Mouse (Mus musculus): ENCODE measurements around the gene Vegfc.

The Vegfc gene

DNA sequence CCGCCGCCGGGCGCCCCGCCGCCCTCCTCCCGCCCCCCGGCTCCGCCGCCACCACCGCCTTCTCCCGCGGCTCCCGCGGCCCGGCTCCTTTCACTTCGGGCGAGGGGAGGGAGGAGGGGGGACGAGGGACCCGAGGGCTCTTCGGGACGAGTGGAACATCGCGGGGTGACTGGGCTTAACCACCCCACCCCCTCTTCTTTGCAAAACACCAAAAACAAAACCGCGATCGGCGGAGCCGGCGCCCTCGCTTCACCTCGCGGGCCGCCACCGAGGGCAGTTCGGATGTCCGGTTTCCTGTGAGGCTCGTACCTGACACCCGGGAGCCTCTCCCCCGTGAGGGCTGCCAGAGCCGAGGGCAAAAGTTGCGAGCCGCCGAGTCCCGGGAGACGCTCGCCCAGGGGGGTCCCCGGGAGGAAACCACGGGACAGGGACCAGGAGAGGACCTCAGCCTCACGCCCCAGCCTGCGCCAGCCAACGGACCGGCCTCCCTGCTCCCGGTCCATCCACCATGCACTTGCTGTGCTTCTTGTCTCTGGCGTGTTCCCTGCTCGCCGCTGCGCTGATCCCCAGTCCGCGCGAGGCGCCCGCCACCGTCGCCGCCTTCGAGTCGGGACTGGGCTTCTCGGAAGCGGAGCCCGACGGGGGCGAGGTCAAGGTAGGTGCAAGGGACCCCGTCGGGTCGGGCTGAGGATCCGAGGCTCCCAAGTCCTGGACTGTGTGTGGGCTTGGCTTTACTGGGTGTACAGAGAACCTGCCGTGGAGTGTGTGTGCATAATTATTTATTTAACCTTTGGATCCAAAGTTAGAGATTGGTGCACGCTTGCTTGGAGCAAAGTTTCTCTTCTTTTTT lies at the start of gene Vegfc:
Gene Vegfc, plus strand, starts transcription at position 336 of the 850 bp plus-strand sequence.
- no peak for DNase-seq (ENCODE audit: low read depth, low spot score)

DNA sequence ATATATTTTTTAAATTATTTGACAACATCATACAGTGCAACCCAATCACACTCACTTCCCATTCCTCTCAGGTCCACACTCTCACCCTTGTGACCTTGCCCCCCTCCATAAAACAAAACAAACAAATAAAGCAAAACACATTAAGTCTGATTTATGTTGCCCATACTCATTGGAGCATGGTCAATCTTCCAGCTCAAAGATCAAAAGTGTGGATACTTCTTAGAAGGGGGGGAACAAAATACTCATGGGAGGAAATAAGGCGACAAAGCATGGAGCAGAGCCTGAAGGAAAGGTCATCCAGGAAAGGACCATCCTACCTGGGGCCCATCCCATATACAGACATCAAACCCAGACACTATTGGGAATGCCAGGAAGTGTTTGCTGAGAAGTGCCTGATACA lies 42.8 kb upstream of the Vegfc start:
- no peak for DNase-seq (ENCODE audit: low read depth, low spot score)

DNA sequence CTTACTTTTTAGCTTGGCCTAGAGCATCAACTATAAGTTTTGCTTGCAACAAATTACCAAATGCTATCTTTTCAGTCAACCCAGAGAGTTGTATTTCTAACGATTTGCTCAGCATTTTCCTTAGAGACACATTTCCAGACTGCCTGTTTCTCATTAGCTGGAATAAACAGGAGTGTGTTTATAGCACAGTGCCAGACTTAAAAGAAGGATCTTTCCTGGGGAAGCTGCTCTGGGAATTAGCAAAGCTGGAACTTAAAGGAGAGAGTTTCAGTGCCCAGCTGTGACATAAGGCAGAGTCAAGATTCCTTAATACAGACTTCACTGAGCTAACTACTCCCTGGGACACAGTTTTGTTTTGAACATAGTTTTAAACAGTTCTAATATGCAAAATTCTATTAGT lies 34.8 kb upstream of the Vegfc start:
- no peak for DNase-seq (ENCODE audit: low read depth, low spot score)

DNA sequence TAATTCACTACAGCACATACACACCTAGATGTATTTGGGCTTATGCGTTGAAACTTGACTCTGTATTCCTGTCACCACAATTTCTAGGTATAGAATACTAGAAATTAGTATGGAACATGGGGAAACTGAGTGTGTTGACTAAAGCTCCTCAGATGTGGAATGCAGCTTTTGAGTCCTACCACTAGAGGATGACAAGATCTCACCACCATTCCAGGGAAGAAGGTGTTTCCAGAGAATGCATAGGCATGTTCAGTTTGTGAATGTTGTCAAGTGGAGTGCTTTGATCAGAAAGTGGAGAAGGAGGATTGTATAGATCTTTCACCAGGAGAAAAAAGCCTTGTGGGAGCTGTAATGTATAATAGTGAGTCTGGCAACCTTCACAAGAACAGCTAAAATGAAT lies 33.9 kb upstream of the Vegfc start:
- no peak for DNase-seq (ENCODE audit: low read depth, low spot score)

DNA sequence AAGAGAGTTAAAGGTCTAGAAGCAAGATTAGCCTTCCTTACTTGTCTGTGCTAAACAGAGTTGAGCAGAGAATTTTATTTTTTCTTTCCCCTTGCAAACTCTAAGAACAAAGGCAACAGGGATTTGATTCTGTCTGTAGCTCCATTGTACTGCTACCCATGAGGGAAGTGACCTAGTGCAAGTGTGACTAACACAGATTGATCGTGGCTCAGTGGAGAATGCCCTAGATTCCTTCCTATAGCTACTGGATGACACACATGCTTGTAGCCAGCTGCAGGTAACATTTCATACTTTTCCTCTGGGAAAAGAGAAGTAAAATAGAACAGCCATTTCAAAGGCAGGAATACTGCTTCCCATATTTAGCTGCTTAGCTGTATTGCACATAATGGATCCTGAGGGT lies 24.2 kb upstream of the Vegfc start:
- no peak for DNase-seq (ENCODE audit: low read depth, low spot score)

DNA sequence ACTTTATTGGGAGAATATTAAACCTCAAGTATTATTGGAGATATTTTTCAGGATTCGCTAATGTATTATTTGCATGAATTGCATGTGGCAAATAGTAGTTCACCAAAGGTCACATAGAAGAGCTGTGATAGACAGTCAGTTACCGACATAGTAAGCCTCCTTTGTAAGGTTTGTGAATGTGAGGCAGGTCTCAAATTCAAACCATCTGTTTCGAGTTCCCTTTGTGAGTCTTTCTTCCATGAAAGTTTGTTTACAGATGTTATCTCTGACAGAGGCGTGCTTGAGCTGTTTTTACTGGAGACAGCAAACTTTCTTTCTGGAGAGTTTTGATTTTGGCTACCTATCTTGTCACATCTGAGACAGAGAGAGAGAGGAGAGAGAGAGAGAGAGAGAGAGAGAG lies 11.9 kb upstream of the Vegfc start:
- no peak for DNase-seq (ENCODE audit: low read depth, low spot score)

DNA sequence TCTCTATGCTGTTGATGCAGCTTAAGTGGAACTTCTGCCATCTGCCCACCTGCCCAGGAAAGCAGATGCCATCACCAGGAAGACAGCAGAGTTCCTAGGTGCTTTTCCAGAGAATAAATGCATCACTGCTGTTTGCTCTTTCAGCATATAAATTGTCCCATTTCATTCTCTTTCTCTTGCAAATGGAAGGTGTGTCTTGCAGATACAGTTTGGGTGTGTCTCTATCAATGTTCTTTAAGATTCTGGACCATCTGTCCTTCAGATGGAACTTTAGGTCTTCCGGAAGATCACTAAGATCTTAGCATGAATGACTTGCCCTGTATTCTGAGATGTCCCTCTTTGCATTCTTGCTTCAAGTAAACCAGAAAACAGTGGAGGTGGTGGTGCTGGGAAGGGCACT lies 1.1 kb upstream of the Vegfc start:
- DNase-seq (ENCODE audit: low read depth, low spot score): no peak

DNA sequence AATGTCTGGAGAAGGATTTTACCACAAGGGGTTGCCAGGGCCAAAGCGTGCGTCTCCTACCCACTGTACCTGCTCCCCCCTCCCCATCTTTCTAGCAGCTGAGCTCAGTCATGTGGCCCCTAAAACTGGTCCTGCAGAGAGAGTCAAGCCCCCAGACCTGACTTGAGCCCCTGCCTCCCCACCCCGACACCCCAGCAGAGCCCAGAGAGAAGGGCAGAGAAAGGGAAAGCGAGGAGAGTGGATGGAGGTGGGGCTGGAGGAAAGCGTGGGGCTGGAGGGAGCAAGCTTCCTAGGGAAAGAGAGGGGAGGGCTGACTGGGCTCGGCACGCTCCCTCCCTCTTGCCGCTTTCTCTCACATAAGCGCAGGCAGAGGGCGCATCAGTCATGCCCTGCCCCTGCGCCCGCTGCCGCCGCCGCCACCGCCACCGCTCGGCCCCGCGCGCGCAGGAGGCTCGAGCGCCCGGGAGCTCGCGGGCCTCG lies 575 bp upstream of the Vegfc start:
- no peak for DNase-seq (ENCODE audit: low read depth, low spot score)

DNA sequence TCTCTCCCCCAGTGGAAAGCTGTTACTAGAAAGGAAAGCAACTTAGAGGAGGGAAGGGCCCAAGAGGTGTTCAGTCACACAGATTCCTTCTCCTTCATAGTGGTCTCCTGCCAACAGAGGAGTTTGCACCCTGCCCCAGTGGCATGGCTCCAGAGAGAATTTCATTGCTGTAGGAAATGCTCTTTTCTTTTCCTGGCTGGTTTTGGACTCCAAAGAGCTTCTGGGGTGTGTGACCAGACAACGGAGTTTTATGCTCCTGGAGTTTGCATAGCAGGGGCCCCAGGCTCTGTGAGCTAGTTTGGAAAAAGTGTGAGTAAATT lies 675 bp downstream of the Vegfc start:
- no peak for DNase-seq (ENCODE audit: low read depth, low spot score)

DNA sequence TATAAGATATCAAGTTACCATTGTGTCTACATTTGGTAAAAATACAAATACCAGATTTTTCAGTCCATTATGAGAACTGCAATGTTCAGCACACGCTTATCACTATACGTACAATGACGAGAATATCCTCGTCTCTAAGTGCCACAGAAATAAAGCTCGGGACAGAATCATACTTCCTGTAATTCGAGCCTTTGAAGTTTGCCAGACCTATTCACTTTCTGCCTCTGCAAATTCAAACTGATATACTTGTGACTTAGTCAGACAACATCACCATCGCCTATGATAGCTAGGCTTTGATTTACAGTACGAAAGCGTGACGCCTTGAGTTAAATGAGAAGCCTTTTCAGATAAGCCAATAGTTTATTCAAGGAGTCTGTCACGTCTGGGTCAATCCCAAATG lies 1.6 kb downstream of the Vegfc start:
- DNase-seq (ENCODE audit: low read depth, low spot score): no peak

DNA sequence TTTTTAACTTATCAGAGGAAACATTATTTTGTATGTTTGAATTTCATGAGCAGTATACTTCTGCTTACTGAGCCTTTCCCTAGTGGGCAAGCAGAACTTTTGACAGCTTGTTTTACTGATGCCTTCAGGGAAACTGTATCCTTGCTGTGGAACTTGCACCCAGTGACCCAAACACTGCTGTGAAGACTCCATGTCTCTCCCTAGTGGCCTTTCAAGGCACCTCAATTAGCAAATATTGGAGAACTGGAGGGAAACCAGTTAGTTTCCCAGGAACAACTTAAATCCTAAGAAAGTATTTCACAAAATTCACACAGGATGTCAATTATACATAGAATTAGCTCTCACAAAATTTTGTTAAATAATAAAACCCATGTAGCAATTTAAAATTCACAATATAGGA lies 2.2 kb downstream of the Vegfc start:
- DNase-seq (ENCODE audit: low read depth, low spot score): no peak

DNA sequence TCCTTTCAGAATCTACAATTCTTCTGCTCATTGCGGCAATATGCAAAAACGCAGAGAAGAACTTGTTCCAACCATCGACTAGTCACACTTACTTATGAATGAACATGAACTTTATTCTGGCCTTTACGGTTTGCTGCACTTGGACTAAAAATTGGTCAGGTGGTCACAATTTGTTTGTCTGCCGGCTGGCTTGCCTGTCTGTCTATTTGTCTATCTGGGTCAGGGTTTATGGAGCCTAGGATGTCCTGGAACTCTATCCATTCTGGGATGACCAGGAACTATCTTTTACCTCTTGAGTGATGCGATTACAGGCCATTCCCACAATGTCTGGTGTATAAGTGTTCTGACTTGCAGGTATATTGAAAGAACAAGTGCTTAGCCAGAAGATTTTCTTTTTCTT lies 8.5 kb downstream of the Vegfc start:
- DNase-seq (ENCODE audit: low read depth, low spot score): no peak

DNA sequence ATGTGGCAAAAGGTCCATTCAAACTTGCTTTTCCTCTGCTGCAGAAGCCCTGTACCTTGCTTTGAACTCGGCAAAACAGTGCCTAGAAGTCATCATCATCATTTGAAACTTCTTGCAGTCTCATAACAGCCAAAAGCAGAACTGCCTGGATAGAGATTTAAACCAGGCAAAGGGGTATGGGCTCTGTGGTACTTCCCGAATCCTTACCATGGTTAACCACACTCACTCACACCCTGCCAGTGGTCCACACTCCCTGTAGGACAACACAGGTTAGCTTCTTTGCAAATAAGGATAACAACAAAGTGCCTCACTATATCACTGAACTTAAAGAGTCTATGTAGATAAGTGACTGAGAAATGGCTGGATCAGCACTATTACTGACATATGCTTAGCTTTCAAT lies 9.7 kb downstream of the Vegfc start:
- DNase-seq (ENCODE audit: low read depth, low spot score): no peak

DNA sequence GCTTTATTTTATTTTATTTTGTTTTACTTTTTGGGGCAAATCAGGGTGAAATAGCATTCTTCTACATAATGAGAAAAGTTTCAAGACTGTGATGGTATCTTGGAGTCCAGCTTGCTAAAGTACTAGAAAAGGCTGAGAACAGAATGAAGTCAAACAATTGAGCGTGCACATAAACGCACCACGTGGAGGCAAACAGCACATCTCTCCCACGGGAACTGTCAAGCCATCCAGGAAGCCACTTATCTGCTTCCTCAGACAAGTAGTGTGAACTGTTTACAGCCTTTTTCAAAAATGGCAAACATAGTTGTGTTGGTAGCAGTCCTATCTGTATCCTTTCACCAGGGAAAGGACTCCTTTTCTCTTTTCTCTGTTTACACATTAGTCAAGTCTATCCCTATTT lies 11.8 kb downstream of the Vegfc start:
- no peak for DNase-seq (ENCODE audit: low read depth, low spot score)

DNA sequence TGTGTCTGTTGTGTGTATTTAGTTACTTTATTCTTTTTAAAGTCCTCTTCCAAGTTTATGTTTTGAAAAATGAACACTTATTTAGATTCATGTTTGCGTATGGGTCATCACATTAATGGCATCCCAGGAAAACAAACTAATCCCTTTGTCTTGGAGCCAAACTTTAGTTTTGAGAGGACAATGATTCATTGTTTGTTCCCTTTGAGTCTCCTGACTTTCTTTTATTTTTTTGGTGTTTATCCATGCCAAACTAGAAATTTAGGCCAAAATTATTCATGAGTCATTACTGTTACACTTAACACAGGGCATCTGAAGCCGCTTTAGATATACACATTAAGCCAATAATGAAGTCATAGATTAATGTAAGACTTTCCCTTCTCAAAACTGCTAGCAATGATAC lies 12.5 kb downstream of the Vegfc start:
- no peak for DNase-seq (ENCODE audit: low read depth, low spot score)

DNA sequence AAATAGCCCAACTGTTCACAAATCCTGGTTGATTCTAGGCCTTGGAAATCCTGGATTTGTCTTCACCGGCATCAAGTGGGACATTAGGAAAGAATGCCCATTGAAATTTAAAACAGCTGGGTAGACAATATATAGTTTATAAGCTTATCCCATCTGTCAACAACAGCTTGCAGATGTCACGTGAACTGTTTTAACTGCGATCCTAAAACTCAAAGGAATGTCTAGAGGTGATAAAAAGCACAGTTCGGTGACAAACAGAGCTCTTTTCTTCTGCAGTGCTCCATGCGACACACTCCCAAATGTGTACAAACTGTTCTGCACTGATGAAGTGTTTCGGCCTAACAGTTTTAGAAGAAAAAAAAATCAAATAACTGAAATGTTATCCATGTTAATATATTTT lies 22.7 kb downstream of the Vegfc start:
- no peak for DNase-seq (ENCODE audit: low read depth, low spot score)

DNA sequence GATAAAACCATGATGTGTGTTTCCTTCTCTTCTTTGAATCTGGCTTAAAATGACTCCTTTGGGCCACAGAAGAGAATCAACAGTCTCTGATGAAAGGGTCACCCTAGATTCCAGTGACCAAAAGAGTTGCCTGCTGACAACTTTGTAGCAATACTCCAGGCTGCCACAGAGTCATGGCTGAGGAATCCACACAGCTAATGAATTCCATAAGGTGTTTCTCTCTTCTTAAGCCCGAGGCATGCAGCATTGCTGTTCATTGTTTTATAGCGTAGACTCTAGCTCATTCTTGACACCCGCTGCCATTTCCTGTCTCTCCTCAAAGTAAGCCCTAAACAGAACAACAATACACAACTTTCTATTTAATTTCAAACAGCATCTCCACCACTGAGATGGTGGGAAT lies 37.2 kb downstream of the Vegfc start:
- no peak for DNase-seq (ENCODE audit: low read depth, low spot score)

DNA sequence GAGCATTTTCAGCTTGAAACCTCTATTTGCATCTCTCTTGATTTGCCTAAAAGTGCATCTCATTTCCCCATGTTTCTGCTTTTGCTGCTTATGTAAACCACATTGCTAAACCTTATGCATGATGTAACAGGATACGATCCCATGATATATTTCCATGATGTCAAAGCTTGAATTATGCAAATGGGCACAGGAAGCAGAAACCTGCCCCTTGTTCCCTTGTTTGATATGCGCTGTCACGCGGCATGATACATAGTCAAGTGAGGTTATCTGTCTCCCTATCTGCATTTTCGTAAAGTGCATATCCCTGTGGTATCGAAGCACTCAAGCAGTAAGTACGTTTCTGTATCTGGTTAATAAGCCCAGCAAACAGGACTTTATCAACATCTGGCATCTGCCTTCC lies 42.7 kb downstream of the Vegfc start:
- no peak for DNase-seq (ENCODE audit: low read depth, low spot score)

DNA sequence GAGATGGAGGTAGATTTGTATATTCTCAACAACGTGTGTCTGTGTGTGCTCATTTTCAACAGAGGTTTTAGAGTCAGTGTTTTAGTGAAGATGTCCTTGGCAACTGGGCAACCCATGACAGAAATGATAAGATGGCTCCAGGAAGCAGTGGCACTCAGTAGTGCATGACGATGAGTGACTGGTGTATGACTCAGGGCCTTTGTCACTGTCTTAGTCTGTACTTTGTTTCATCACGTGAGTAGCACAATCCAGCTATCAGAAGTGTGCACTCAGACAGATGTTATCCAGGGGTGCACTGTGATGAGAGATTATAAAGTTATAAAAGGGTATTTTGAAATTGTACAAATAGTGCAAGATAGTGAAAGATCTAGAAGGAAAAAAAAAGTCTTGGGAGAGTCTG lies 44.5 kb downstream of the Vegfc start:
- no peak for DNase-seq (ENCODE audit: low read depth, low spot score)

DNA sequence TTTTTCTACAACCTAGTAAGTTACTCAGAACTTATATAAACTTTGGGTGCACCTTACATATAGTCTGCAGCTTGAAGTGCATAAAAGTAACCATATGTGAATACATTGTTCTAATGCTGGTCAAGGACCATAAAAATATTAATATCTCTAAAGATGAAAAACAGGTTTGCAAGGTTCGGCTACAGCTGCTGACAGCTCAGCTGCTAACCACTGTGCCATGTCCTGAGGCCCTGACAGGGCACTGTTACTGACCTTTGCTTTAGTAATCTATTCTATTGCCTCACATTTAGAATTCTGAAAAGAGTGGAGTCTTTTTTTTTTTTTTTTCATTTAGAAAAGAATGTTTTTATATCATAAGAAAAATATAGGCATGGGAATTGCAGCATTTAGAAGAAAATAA lies 44.9 kb downstream of the Vegfc start:
- no peak for DNase-seq (ENCODE audit: low read depth, low spot score)

DNA sequence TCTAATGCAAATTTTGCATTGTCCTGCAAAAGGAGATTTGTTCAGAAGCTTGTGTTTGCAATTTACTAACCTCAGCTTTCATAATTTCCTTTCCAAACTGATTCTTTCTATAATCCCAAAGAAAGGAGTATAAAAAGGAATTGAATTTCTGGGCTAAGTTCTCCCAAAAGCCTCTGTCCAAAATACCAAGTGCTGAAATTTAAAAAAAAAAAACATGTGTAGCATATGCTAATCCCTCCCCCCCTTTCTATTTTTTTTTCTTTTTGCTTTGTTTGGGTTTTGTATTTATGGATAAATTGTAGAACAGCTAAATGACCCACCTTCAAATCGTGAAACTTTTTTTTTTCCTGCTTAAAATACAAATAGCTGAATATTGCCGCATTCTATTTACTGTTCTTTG lies 53.2 kb downstream of the Vegfc start:
- DNase-seq (ENCODE audit: low read depth, low spot score): no peak

DNA sequence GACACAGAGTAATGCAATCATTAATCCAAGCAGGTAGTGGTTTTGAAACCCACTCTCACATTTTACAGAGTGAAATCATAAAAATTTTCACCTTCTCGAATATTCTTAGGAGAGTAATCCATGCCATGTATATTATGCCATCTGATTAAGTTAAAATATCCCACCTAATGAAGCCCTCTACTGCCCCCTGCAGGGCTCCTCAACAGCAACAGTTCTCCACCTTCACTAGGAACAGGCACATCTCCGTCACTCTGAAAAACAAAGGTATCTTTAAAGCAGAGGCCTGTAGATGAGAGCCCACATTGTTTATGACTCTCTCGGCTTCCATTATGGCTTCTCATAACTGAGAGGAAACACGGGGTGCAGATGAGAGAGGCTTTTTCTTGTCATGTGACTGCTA lies 75.8 kb downstream of the Vegfc start:
- no peak for DNase-seq (ENCODE audit: low read depth, low spot score)

DNA sequence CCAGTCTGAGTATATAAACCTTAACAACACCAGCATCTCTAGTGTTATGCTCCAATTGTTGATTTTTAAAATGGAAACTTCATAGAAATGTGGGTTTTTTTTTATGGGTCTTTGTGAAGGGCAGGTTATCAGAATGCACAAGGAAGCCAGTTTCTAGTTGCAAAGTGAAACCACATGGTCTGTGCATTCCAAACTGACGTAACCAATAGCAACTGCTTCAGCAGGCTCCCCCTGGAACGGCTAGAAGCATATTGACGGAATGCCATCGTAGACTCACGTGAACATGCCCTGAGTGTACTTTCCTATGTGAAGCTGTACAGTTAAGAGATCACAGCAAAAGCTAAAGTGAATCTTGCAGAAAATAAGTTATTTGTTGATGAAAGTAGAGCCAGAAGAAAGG lies 86.1 kb downstream of the Vegfc start:
- DNase-seq (ENCODE audit: low read depth, low spot score): no peak

DNA sequence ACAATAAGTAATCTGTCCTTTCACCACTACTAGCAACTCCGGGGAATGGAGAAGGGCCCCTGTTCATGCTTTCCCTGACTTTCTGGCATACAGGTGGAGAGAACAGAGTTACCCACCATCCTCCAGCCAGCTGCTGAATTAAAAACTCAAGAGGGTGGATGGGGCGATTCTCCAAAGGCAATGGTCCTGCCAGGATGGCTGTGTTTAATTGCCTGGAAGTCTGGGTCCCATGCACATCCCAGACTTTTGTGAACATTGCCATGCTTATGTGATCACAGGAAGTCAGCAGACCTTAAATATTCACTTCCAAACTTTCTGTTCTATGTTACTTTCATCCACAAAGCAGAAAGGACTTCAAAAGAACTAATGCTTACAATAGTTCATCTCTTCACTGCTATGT lies 107.9 kb downstream of the Vegfc start:
- no peak for DNase-seq (ENCODE audit: low read depth, low spot score)
